Mouse (Mus musculus) midbrain, embryonic 14.5 days (tissue): ENCODE data around the gene Fam173b. TPM values are rescaled to one million over a fixed set of nuclear protein-coding genes. Genes with fewer than 3 reads are reported as not detected.

Experiments
- ATAC-seq: fragments of 200-750 bp; cut with Nextera tagmentation; 2 replicates; pipeline ENCODE4 v1.8.0; 2017; ENCODE audit warnings: moderate number of reproducible peaks, moderate library complexity; ENCODE audit not compliant: low FRiP score, low TSS enrichment
- DNase-seq: peaks from one replicate; pipeline ENCODE4 v3.0.0-alpha.2; 2015
- H3K27ac ChIP-seq: fragments of 300-500 bp; sonication (generic); replicated peaks from 2 replicates; pipeline ENCODE4 v1.5.1; 2014; ENCODE audit warnings: mild to moderate bottlenecking, low read depth, low read length, moderate library complexity
- H3K27me3 ChIP-seq: fragments of 300-500 bp; sonication (generic); 2 replicates; pipeline ENCODE4 v1.6.1; 2014; ENCODE audit warnings: low read length, control low read depth, mixed read lengths; ENCODE audit not compliant: control insufficient read depth, insufficient read depth
- H3K36me3 ChIP-seq: fragments of 300-500 bp; sonication (generic); 2 replicates; pipeline ENCODE4 v1.6.1; 2014; ENCODE audit warnings: low read length, control low read depth; ENCODE audit not compliant: control insufficient read depth, insufficient read depth
- H3K4me1 ChIP-seq: fragments of 300-500 bp; sonication (generic); 2 replicates; pipeline ENCODE4 v1.6.1; 2014; ENCODE audit warnings: mild to moderate bottlenecking, antibody characterized with exemption, low read length, control low read depth; ENCODE audit not compliant: control insufficient read depth, insufficient read depth
- H3K4me2 ChIP-seq: fragments of 300-500 bp; sonication (generic); 2 replicates; pipeline ENCODE4 v1.6.1; 2014; ENCODE audit warnings: mild to moderate bottlenecking, low read length, moderate library complexity
- H3K4me3 ChIP-seq: fragments of 300-500 bp; sonication (generic); replicated peaks from 2 replicates; pipeline ENCODE4 v1.5.1; 2014; ENCODE audit warnings: low read depth, low read length
- H3K9ac ChIP-seq: fragments of 300-500 bp; sonication (generic); replicated peaks from 2 replicates; pipeline ENCODE4 v1.6.1; 2014; ENCODE audit warnings: mild to moderate bottlenecking, low read length, moderate library complexity
- H3K9me3 ChIP-seq: fragments of 300-500 bp; sonication (generic); 2 replicates; pipeline ENCODE4 v1.6.1; 2016; ENCODE audit warnings: low read length, control low read depth, mixed read lengths; ENCODE audit not compliant: control insufficient read depth
- WGBS: fragments of 180-500 bp; shearing (Covaris S2); extraction: QIAGEN DNeasy Blood & Tissue Kit; methylation state at CpG from one replicate; pipeline ENCODE4 v1.1.7; 2014; 5-methylcytosine and 5-hydroxymethylcytosine counted together
- polyA plus RNA-seq: library from polyadenylated mRNA; unstranded; fragments of >200 nt; fragmentation: Nextera tagmentation; extraction: Ambion mirVana; gene quantifications from 2 replicates; pipeline ENCODE4 v1.2.1, GENCODE M21; 2014

Fam173b gene
- polyA plus RNA-seq, 1 experiment from 2014 or later: 9.5 TPM

DNA sequence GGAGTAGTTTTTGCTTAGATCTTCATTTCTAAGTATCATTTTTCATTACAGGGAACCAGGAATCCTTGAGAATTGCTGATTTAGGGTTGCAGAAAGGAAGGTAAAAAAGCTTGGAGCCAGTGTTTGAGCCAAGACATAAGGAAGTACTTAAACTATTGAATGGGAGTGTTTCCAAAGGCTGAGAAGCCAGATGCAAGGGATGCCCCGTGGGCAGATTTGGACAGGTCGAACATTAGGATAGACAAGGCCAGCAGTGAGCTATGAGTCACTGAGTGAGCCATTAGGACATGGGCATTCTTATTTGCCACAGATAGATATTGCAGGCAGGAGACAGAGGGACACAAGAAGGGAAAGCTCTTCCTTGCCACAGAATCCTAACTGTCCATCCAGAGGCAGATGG lies 13.0 kb downstream of the Fam173b start:
- no peak overlapping the region for H3K27ac ChIP-seq
- ATAC-seq (no peak), DNase-seq (no peak)
- H3K36me3 ChIP-seq: peaks cover 34% of the 10 kb centered on the region
- H3K4me3 ChIP-seq: no peak overlapping the region
- H3K9me3 ChIP-seq: no peaks in the 10 kb centered on the region
- 97% methylated on average over 2 of the region's 2 CpGs for WGBS
- H3K4me2 ChIP-seq: no peak overlapping the region
- no peaks in the 10 kb centered on the region for H3K4me1 ChIP-seq
- H3K9ac ChIP-seq: no peak overlapping the region
- no peaks in the 10 kb centered on the region for H3K27me3 ChIP-seq

DNA sequence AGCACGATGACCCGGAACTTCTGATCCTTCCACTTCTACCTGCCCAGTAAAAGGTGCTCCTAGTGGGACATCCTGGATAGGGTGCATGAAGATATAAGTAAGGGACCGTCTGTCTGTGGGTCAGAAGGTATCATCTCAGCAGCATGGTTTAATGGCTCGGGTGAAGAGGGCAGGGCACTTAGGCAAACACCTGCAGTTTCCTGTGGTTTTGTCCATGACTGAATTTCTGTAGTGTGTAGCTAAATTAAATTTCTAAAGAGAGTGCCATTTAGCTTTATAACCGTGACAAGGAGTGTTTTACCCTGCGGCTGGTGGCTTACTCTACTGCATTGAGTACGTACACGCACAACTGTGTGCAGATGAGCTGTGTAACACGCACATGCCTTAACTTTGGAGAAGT lies 15.6 kb downstream of the Fam173b start:
- H3K9me3 ChIP-seq: no peaks in the 10 kb centered on the region
- no peak for ATAC-seq
- WGBS: 93% methylated on average over 9 of the region's 9 CpGs

DNA sequence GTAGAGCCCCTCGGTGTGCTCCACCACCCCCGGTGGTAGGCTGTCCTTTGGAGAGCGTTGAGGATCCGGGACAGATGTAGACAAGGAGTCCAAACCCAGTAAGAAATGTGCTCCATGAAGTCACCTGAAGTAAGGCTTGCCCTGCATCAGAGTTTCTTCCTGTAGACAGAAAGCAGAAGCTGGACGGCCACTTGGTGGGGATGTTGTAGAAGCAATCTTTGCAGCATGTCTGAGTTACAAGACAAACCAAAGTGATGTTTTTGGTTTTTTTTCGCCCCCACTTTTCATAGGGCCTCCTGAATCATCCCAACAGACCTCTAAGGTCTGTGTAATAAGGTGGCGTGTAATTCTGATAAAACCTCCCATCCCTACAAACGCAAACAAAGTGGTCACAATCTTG lies 17.9 kb downstream of the Fam173b start:
- no peak overlapping the region for H3K27ac ChIP-seq
- no peak overlapping the region for H3K9ac ChIP-seq
- no peaks in the 10 kb centered on the region for H3K27me3 ChIP-seq
- no peak overlapping the region for H3K4me3 ChIP-seq
- no peak overlapping the region for H3K4me2 ChIP-seq
- 93% methylated on average over 8 of the region's 8 CpGs for WGBS
- peaks cover 31% of the 10 kb centered on the region for H3K36me3 ChIP-seq
- no peaks in the 10 kb centered on the region for H3K4me1 ChIP-seq
- peak; percentile 46 for DNase-seq
- no peak for ATAC-seq
- H3K9me3 ChIP-seq: no peaks in the 10 kb centered on the region

More for the DNA sequence above, 15.6 kb downstream of the Fam173b start:
- no peak overlapping the region for H3K4me3 ChIP-seq
- no peak overlapping the region for H3K9ac ChIP-seq
- H3K4me2 ChIP-seq: no peak overlapping the region
- H3K27ac ChIP-seq: no peak overlapping the region
- H3K27me3 ChIP-seq: no peaks in the 10 kb centered on the region
- peaks cover 41% of the 10 kb centered on the region for H3K36me3 ChIP-seq
- no peak for DNase-seq
- H3K4me1 ChIP-seq: no peaks in the 10 kb centered on the region

DNA sequence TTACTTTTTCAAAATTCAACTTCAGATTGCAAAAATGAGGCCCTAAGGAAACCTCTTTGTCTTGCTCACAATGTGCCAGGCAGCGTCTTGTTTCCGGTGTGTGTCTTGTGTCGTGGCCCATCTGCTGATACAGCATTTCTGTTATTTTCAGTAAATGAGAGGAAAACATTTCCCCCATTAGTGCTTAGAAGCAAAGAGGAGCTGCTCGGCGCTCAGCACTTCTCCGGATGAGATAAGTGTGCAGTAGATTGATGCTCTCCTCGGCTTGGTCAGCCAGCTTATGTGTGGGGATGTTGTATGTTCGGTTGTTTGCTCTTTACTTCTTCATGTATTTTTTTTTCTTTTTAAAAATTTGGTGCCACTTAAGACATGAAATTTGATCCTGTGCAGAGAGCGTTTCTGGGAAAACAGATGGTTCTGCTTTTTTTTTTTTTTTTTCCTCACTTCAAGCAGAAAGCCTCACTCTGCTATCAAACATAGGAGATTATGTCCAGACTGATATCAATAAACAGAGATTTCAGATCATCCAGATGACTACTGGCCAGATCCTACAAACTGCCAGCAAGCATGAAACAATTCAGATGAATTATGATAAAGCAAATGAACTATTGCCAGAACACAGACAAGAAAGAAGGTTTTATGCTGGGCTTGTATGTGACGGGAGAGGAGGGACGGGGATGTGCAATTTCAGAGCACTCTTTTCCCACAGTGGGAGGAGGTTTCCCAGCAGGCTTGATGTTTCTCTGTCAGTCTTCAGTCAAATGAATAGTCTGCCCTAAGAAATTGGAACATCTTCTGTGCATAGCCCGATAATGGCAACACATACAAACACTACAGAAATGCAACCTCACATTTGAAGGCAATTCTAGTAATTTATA lies 25.9 kb downstream of the Fam173b start:
- no peaks in the 10 kb centered on the region for H3K9me3 ChIP-seq
- no peak overlapping the region for H3K9ac ChIP-seq
- H3K4me1 ChIP-seq: no peaks in the 10 kb centered on the region
- H3K4me3 ChIP-seq: no peak overlapping the region
- ATAC-seq: no peak
- H3K27ac ChIP-seq: no peak overlapping the region
- WGBS: 63% methylated on average over 12 of the region's 12 CpGs
- no peaks in the 10 kb centered on the region for H3K27me3 ChIP-seq
- no peak overlapping the region for H3K4me2 ChIP-seq
- peak; percentile 26 for DNase-seq
- H3K36me3 ChIP-seq: no peaks in the 10 kb centered on the region

DNA sequence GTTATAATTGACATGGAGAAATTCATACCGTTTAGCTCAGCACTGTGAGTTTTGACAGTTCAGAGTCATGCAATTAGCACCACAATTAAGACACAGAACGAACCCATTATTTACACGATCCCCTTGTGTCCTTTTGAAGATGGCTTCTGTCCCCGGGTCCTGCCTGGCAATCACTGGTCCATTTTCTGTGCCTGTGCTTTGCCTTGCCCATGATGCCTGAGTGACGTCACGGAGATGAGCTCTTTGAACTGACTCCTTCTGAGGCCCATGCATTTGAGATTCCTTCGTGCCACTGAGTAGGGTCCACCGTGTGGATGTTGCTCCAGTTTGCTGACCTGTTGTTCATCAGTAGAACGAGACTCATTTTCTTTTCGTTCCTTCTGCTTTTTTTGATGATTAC lies 26.5 kb downstream of the Fam173b start:
- H3K4me3 ChIP-seq: no peak overlapping the region
- DNase-seq: peak; percentile 13

DNA sequence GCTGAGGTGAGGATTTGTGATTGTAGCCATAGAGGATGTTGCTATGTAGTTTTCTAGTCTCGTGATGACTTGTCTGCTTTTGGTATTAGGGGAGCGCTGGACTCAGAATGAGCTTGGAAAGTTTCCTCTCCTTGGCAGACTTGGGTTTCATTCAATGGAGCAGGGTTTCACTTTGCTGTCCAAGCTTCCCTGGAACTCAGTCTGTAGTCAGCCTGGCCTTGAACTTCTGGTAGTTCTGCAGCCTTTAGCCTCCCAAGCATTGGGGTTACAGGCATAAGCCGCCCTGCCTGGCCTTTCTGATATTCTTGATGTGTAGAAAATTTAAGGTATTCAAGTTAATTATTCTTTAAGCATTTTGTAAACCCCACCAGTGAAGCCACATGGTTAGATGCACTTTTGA lies 27.9 kb downstream of the Fam173b start:
- WGBS: 95% methylated on average over 3 of the region's 3 CpGs
- H3K4me1 ChIP-seq: no peaks in the 10 kb centered on the region
- no peak overlapping the region for H3K4me3 ChIP-seq
- H3K9me3 ChIP-seq: no peaks in the 10 kb centered on the region
- no peaks in the 10 kb centered on the region for H3K36me3 ChIP-seq
- H3K27ac ChIP-seq: no peak overlapping the region
- no peak for ATAC-seq
- H3K4me2 ChIP-seq: no peak overlapping the region
- no peak overlapping the region for H3K9ac ChIP-seq
- DNase-seq: no peak
- H3K27me3 ChIP-seq: no peaks in the 10 kb centered on the region

More for the DNA sequence above, 26.5 kb downstream of the Fam173b start:
- 69% methylated on average over 10 of the region's 10 CpGs for WGBS
- H3K27ac ChIP-seq: no peak overlapping the region
- no peaks in the 10 kb centered on the region for H3K4me1 ChIP-seq
- no peaks in the 10 kb centered on the region for H3K36me3 ChIP-seq
- no peaks in the 10 kb centered on the region for H3K27me3 ChIP-seq
- ATAC-seq: no peak
- no peak overlapping the region for H3K4me2 ChIP-seq
- H3K9ac ChIP-seq: no peak overlapping the region
- H3K9me3 ChIP-seq: no peaks in the 10 kb centered on the region

DNA sequence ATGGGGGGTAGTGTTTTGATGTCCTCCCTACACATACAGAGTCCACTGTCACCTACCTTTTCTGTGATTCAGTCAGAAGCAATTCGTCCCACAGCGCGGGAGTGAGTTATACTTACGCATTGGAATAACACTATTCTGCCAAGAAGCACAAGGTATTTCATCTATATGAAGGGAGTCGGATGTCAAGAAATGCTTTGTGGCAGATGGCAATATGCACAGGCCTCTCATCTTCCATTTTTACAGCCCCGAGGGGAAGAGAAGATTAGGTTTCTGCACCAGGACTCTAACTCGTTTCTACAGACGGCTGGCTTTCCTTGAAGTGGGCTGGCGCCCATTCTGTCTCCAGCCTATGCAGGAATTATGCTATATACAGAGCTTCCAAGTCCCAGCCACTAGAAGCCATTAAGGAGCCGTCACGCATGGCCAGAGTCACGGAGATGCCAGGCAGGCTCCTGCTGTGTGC lies 29.8 kb downstream of the Fam173b start:
- Histone ChIP-seq H3K4me1 (no peaks in the 10 kb centered on the region), H3K9me3 (no peaks in the 10 kb centered on the region), H3K27me3 (no peaks in the 10 kb centered on the region), H3K36me3 (no peaks in the 10 kb centered on the region), H3K9ac (no peak overlapping the region), H3K27ac (no peak overlapping the region), H3K4me3 (no peak overlapping the region), H3K4me2 (no peak overlapping the region)
- WGBS: 65% methylated on average over 12 of the region's 12 CpGs
- no peak for ATAC-seq
- DNase-seq: peak; percentile 29

DNA sequence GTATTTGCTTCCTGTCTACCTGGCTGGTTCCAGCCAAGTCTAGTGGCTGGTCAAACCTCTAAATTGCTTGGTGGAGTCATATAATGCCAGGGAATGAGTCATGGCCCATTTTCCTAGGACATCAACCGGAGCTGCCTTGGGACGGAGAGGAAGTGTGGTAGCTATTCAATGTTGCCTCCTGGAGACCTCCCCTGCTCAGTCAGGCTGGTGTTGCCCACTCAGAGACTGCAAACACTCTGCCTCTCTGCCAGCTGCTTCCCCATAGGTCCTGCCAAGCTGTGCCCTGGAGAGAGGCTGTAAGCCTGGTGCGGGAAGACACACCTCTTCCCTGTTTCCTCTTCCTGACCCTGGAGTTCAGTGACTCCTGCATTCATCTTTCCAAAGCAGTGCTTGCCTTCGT lies 30.8 kb downstream of the Fam173b start:
- 96% methylated on average over 4 of the region's 4 CpGs for WGBS

DNA sequence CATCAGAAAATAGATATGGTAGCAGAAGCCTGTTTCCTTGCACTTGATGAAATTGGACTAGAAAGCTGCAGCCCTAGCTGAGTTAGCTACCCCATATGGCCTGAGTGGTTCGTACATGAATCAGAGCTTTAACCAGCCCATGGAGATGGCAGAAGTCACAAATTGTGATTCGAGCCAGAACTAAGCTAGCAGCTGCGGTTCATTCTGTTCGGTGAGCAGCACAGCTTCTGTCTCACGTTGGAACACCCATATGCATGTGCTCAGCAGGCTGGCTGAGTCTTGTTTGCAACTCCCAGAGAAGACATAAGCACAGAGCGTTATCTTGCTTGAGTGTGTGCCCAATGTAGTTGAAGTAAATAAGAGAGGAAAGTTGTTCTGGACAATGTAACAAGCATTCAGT lies 32.9 kb downstream of the Fam173b start:
- Histone ChIP-seq H3K9me3 (no peaks in the 10 kb centered on the region), H3K27ac (no peak overlapping the region), H3K4me3 (no peak overlapping the region), H3K4me1 (no peaks in the 10 kb centered on the region), H3K9ac (no peak overlapping the region), H3K4me2 (no peak overlapping the region), H3K27me3 (no peaks in the 10 kb centered on the region), H3K36me3 (no peaks in the 10 kb centered on the region)
- DNase-seq: no peak
- whole genome bisulfite sequencing: 92% methylated on average over 6 of the region's 6 CpGs
- ATAC-seq: no peak

More for the DNA sequence above, 30.8 kb downstream of the Fam173b start:
- no peak overlapping the region for H3K4me3 ChIP-seq
- H3K27ac ChIP-seq: no peak overlapping the region
- no peak for DNase-seq
- H3K9me3 ChIP-seq: no peaks in the 10 kb centered on the region
- H3K4me1 ChIP-seq: no peaks in the 10 kb centered on the region
- H3K4me2 ChIP-seq: no peak overlapping the region
- no peak for ATAC-seq
- H3K9ac ChIP-seq: no peak overlapping the region
- no peaks in the 10 kb centered on the region for H3K36me3 ChIP-seq
- H3K27me3 ChIP-seq: no peaks in the 10 kb centered on the region
